Mouse (Mus musculus) liver, embryonic 15.5 days (tissue): ENCODE measurements around the gene Ggact. TPM values are rescaled to one million over a fixed set of nuclear protein-coding genes. Genes with fewer than 3 reads are reported as not detected.

ENCODE experiments used
- ATAC-seq: fragments of 200-750 bp; cut with Nextera tagmentation; 2 replicates; pipeline ENCODE4 v1.8.0; 2017; ENCODE audit warnings: moderate number of reproducible peaks, mild to moderate bottlenecking, moderate library complexity; ENCODE audit not compliant: insufficient read depth
- H3K27ac ChIP-seq: fragments of 300-500 bp; sonication (generic); replicated peaks from 2 replicates; pipeline ENCODE4 v1.5.1; 2015; ENCODE audit warnings: mild to moderate bottlenecking, inconsistent platforms
- H3K27me3 ChIP-seq: fragments of 300-500 bp; sonication (generic); 2 replicates; pipeline ENCODE4 v1.6.1; 2015; ENCODE audit warnings: mild to moderate bottlenecking, inconsistent platforms
- H3K36me3 ChIP-seq: fragments of 300-500 bp; sonication (generic); replicated peaks from 2 replicates; pipeline ENCODE4 v1.6.1; 2015; ENCODE audit warnings: moderate library complexity, mild to moderate bottlenecking, inconsistent platforms
- H3K4me1 ChIP-seq: fragments of 300-500 bp; sonication (generic); replicated peaks from 2 replicates; pipeline ENCODE4 v1.6.1; 2015; ENCODE audit warnings: inconsistent platforms
- H3K4me2 ChIP-seq: fragments of 300-500 bp; sonication (generic); 2 replicates; pipeline ENCODE4 v1.6.1; 2015; ENCODE audit warnings: moderate library complexity, mild to moderate bottlenecking, inconsistent platforms
- H3K4me3 ChIP-seq: fragments of 300-500 bp; sonication (generic); replicated peaks from 2 replicates; pipeline ENCODE4 v1.5.1; 2015; ENCODE audit warnings: mild to moderate bottlenecking, inconsistent platforms
- H3K9ac ChIP-seq: fragments of 300-500 bp; sonication (generic); 2 replicates; pipeline ENCODE4 v1.6.1; 2015; ENCODE audit warnings: moderate library complexity, mild to moderate bottlenecking, inconsistent platforms
- H3K9me3 ChIP-seq: fragments of 300-500 bp; sonication (generic); replicated peaks from 2 replicates; pipeline ENCODE4 v1.6.1; 2016; ENCODE audit warnings: inconsistent platforms
- WGBS: fragments of 180-500 bp; shearing (Covaris S2); methylation state at CpG from one replicate; pipeline ENCODE4 v1.1.7; 2015; ENCODE audit warnings: mixed read lengths; ENCODE audit not compliant: insufficient replicate concordance; 5-methylcytosine and 5-hydroxymethylcytosine counted together
- polyA plus RNA-seq: library from polyadenylated mRNA; unstranded; fragments of >200 nt; fragmentation: Nextera tagmentation; extraction: Ambion mirVana; gene quantifications from 2 replicates; pipeline ENCODE4 v1.2.1, GENCODE M21; 2015

Gene Ggact
- polyA plus RNA-seq = 15.1 and 17.1 TPM in 2 replicates

DNA sequence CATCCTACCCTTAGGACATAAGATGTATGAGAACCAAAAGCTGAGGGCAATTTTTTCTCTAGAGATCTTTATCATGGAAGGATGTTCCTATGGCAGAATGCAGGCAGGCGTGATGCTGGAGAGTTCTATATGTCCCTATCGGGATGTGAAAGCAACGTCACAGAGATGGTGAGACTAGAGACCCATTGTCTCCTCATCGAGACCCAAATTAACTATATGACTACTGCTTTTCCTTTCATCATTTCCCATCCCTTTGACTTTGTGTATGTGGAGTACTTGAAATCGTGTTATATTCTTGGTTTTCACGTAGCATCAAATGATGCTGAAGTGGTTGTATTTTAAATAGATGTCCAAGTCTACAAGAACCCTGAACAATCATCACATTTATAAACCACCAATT lies at the start of gene Ggact:
TSS of gene Ggact (minus strand) at position 101 of the 400 bp plus-strand sequence.
- 54% methylated on average over 6 of the region's 6 CpGs for WGBS

DNA sequence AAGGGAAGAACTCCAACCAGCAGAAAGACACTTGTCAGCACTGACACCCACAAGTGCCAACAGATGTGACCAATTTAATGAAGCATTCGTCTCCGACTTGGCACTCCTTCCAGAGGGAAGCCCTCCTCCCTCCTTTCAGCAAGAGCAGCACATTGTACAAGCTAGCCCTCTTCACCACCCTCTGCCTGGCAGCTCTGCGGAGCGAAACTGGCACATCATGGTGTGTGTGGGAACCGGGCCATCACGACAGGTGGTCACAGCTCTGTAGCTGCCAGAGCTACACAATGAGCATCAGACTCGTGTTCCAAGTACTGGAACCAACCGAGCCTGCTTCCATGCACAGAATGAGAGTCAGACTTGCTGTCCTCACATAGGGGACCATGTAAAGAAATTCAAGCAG lies 44.4 kb upstream of the Ggact start:
- Histone ChIP-seq H3K27me3 (no peaks in the 10 kb centered on the region), H3K27ac (no peak overlapping the region), H3K4me1 (no peaks in the 10 kb centered on the region), H3K9me3 (no peaks in the 10 kb centered on the region), H3K36me3 (no peaks in the 10 kb centered on the region), H3K9ac (no peak overlapping the region), H3K4me3 (no peak overlapping the region), H3K4me2 (no peak overlapping the region)
- ATAC-seq = no peak
- WGBS = 70% methylated on average over 8 of the region's 8 CpGs

More for the DNA sequence above, at the start of gene Ggact:
- ATAC-seq = no peak
- H3K9ac ChIP-seq = peak within 1 kb of the TSS; percentile 61
- H3K4me1 ChIP-seq = peaks cover 13% of the 10 kb centered on the region
- H3K27ac ChIP-seq = peak within 1 kb of the TSS; percentile 80
- H3K36me3 ChIP-seq = no peaks in the 10 kb centered on the region
- H3K4me2 ChIP-seq = peak within 1 kb of the TSS; percentile 88
- no peaks in the 10 kb centered on the region for H3K9me3 ChIP-seq
- peak within 1 kb of the TSS; percentile 72 for H3K4me3 ChIP-seq
- no peaks in the 10 kb centered on the region for H3K27me3 ChIP-seq

DNA sequence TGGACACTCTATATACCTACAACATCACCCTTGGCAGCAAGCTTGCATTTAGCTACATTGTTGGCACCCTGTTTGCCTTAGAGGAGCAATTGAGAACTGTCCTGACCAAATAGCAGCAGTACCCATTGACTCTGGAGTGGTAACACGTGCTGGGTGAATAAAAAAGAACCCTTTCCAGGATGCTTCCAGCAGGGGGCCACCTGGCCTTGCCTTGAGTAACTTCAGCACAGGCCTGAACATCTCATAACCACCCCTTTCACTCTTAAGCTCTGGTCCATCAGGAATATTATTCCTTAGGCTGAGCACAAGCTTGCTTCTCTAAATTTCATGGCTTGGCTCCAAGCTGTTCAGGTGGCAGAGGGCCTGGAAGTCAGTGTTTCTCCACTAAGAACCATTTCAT lies 39.8 kb upstream of the Ggact start:
- no peaks in the 10 kb centered on the region for H3K9me3 ChIP-seq
- no peaks in the 10 kb centered on the region for H3K36me3 ChIP-seq
- H3K4me1 ChIP-seq = no peaks in the 10 kb centered on the region
- no peak overlapping the region for H3K4me3 ChIP-seq
- no peak for ATAC-seq
- H3K4me2 ChIP-seq = no peak overlapping the region
- no peaks in the 10 kb centered on the region for H3K27me3 ChIP-seq
- 26% methylated on average over 1 of the region's 1 CpGs for WGBS
- no peak overlapping the region for H3K9ac ChIP-seq
- H3K27ac ChIP-seq = no peak overlapping the region

DNA sequence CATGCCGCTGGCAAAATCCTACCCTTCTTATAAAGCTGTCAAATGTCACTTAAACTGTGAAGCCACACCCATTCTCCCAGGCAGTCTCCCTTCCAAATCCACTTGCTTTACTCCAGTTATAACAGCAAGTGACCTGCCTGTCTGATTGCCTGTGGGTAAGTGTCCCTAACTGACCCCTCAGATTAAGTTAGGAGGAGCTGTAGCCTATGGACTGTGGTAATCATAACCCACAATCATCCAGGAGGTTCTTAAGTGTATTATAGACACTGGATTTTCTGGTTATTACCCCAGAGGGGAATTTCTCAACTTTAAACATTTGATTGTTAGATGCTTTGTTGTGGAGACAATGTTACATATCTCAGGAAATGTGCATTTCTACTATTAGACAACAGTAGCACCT lies 39.0 kb upstream of the Ggact start:
- no peak for ATAC-seq
- Histone ChIP-seq H3K4me1 (no peaks in the 10 kb centered on the region), H3K9ac (no peak overlapping the region), H3K27ac (no peak overlapping the region), H3K4me2 (no peak overlapping the region), H3K36me3 (no peaks in the 10 kb centered on the region), H3K27me3 (no peaks in the 10 kb centered on the region), H3K9me3 (no peaks in the 10 kb centered on the region), H3K4me3 (no peak overlapping the region)
- WGBS = 76% methylated on average over 1 of the region's 1 CpGs

DNA sequence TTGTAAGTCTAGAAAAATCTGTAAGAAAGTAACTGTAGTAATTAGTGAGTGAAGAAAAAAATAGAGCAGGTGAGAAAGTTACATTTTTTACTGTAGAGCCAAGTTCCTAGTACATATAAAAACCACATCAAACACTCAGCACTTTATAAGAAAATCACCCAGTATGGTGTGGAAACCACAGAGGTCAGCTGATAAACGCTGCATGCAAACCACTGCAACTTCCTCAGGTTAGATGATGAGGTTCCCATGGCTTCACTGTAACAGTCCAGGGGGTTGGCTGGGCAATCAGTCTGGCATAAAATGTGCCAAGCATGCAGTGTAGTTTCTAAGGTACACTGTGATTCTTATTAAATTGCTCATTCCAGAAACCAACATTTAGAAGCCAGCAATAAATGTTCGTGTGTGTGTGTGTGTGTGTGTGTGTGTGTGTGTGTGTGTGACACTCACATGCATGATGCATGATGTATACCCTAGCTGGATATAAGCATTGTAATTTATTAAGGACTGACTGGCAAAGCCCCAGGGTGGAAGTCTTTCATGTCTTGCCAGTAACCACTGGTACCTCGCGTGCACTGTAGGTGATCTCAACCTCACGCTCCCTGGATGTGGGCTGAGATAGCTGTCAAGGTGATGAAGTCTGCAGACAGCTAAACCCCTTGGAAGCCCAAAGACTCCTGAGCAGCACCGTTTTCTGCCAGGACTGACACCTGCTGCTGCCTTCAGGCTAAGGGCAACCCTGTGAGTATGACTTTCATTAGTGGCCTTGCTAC lies 38.3 kb upstream of the Ggact start:
- no peak for ATAC-seq
- H3K27ac ChIP-seq = no peak overlapping the region

DNA sequence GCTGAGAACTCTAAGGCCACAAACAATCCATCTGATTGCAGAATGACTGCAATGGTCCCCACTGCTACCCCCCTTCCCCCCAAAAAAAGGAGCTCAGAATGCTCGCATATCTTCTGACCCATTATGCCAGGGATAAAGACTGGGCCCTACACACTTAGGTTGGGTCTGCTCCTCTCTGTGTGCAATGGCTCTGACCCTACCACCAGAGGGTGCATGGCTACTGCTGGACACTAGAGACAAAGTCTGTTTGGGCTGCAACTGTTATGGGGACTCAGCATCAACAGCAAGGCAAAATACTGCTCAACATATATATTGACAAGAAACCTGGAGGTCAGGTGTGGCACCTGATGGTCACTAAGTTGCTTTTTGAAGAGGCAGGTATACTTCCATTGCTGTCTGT lies 37.4 kb upstream of the Ggact start:
- H3K27ac ChIP-seq = no peak overlapping the region
- WGBS = 71% methylated on average over 1 of the region's 1 CpGs

More for the DNA sequence above, 38.3 kb upstream of the Ggact start:
- Histone ChIP-seq H3K4me3 (no peak overlapping the region), H3K9ac (no peak overlapping the region), H3K27me3 (no peaks in the 10 kb centered on the region), H3K9me3 (no peaks in the 10 kb centered on the region), H3K4me2 (no peak overlapping the region), H3K4me1 (no peaks in the 10 kb centered on the region), H3K36me3 (no peaks in the 10 kb centered on the region)
- 64% methylated on average over 6 of the region's 6 CpGs for WGBS

DNA sequence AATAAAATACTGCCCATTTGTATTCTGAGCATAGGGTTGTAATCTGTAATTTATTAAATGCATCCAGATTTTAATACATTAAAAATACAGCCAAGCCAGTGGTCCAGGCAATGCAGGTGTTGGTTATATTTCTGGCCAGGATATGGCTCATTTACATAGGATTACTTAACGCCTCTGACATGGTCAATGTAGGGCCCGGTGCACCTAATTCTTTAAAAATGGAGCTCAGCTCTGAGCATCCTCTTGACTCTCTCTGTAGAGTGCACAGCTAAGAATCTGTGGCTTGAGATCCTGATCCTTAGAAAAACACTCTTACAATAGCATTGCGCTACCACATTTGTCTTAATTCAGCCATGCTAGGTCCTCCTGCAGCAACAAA lies 29.9 kb upstream of the Ggact start:
- no peak overlapping the region for H3K4me2 ChIP-seq
- no peak overlapping the region for H3K4me3 ChIP-seq
- H3K9me3 ChIP-seq = no peaks in the 10 kb centered on the region
- WGBS = 81% methylated on average over 3 of the region's 3 CpGs
- H3K36me3 ChIP-seq = no peaks in the 10 kb centered on the region
- no peaks in the 10 kb centered on the region for H3K4me1 ChIP-seq
- no peak overlapping the region for H3K27ac ChIP-seq
- no peak overlapping the region for H3K9ac ChIP-seq
- no peak for ATAC-seq
- no peaks in the 10 kb centered on the region for H3K27me3 ChIP-seq

More for the DNA sequence above, 37.4 kb upstream of the Ggact start:
- H3K9ac ChIP-seq = no peak overlapping the region
- no peak overlapping the region for H3K4me2 ChIP-seq
- no peak for ATAC-seq
- no peaks in the 10 kb centered on the region for H3K36me3 ChIP-seq
- H3K4me3 ChIP-seq = no peak overlapping the region
- no peaks in the 10 kb centered on the region for H3K9me3 ChIP-seq
- no peaks in the 10 kb centered on the region for H3K27me3 ChIP-seq
- H3K4me1 ChIP-seq = no peaks in the 10 kb centered on the region

DNA sequence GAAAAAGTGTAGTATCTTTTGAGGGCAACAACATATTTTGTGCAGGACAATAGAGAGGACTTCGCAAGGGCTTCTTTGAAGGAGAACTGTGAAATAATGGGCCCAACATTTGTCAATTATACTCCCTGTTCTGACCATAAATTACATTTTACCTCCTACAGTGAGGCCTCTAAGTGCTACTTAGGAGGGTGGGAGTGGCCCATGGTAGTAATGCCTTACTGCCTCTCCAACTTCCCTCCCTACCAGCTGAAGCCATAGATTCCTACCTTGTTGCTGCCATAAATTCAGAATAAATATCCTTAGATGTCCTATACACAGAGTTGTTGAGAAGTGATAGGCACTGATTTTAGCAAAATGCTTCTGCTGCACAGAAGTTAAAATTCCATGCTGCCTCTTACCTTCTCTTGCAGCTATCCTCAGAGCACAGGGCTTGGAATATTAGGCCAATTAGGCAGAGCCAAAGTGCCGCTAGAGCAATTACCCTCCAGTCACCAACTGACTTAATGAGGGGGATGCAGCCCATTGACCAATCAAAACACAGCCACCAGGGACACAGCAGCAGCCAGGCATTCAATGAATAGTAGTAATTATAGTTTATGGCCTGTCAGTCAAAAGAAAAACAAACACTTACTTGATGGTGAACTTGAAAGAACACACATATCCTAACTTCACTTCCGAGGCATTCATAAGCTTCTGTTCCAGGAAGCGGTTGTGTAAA lies 29.4 kb upstream of the Ggact start:
- WGBS = 78% methylated on average over 4 of the region's 4 CpGs
- no peak overlapping the region for H3K27ac ChIP-seq
- H3K4me1 ChIP-seq = no peaks in the 10 kb centered on the region
- no peaks in the 10 kb centered on the region for H3K36me3 ChIP-seq
- no peak overlapping the region for H3K4me2 ChIP-seq
- no peak overlapping the region for H3K9ac ChIP-seq
- no peak for ATAC-seq
- no peaks in the 10 kb centered on the region for H3K27me3 ChIP-seq
- H3K4me3 ChIP-seq = no peak overlapping the region
- no peaks in the 10 kb centered on the region for H3K9me3 ChIP-seq

DNA sequence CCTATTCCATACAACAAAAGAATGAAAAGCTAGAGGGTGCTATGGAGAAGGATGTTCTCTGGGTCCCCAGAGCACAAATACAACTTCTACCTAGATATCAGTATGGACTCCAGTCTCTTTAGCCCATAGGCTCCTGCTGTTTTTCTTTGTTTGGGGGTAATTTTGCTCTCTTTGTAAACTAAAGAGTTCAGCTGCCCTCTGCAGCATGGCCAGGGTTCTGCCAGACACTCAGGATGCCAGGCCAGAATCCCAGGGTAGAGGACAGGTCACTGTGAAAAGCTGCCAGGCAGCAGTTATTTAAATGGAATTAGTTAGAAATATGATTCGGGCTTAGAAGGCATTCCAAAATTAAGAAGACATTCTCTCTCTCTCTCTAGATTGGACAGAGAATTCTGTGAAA lies 22.9 kb upstream of the Ggact start:
- no peak for ATAC-seq
- Histone ChIP-seq H3K36me3 (no peaks in the 10 kb centered on the region), H3K4me2 (no peak overlapping the region), H3K4me1 (no peaks in the 10 kb centered on the region), H3K4me3 (no peak overlapping the region), H3K27me3 (no peaks in the 10 kb centered on the region), H3K9ac (no peak overlapping the region), H3K9me3 (no peaks in the 10 kb centered on the region), H3K27ac (no peak overlapping the region)
- 67% methylated on average over 1 of the region's 1 CpGs for WGBS

DNA sequence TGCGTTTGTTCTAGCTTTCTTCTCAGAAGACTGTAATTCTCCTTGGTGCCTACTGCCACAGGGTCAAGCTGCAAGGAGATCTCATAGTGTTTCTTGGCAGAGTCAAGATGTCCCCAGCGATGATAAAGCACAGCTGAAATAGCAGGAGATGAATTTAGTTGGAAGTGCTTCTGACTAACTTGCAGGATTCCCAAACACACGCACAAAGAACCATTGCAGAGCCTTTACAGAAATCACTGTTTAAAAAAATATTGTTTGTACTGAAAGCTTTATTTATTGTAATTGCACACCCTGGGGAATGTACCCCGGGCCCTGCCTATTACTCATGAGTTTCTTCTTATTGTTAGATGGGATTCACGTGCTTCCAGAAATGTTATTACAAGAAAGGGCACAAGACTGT lies 6.5 kb upstream of the Ggact start:
- Histone ChIP-seq H3K27ac (no peak overlapping the region), H3K27me3 (no peaks in the 10 kb centered on the region), H3K9me3 (no peaks in the 10 kb centered on the region), H3K4me1 (no peaks in the 10 kb centered on the region), H3K4me3 (no peak overlapping the region), H3K4me2 (no peak overlapping the region), H3K9ac (no peak overlapping the region), H3K36me3 (no peaks in the 10 kb centered on the region)
- WGBS = 63% methylated on average over 5 of the region's 5 CpGs
- ATAC-seq = no peak

DNA sequence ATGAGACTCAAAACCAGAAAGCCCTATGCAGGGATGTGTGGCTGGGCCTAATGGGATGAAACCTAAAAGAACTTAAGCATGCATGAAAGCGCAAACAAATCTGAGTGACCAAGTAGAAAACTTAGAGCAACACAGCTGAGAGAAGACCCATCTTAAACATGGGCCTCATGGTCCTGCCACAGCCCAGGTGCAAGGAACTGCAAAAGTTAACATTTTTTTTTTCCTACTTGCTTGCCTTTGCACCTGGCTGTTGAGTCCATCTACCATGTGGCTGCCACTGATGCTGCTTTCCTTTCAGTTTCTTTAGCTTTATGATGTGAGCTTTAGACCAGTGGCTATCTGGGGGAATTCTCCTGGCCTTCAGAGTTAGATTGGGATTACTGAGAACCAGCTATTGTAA lies 4.1 kb upstream of the Ggact start:
- Histone ChIP-seq H3K4me3 (no peak overlapping the region), H3K9ac (no peak overlapping the region), H3K9me3 (no peaks in the 10 kb centered on the region), H3K27ac (no peak overlapping the region), H3K4me1 (peaks cover 7% of the 10 kb centered on the region), H3K36me3 (no peaks in the 10 kb centered on the region), H3K4me2 (no peak overlapping the region), H3K27me3 (no peaks in the 10 kb centered on the region)
- no peak for ATAC-seq
- WGBS = 82% methylated on average over 1 of the region's 1 CpGs
